Mouse (Mus musculus) monocyte, adult 2 months (primary cell): ENCODE data around the gene Ift27.
A peak's percentile ranks its signal among the peaks of the same experiment; 100 is the strongest.

Source experiments
- DNase-seq, 2 experiments: peaks; one replicate each; pipeline ENCODE4 v3.0.0; 2022; ENCODE audit warnings: low spot score in 2 of 2, low read depth in 1 of 2

Gene Ift27

DNA sequence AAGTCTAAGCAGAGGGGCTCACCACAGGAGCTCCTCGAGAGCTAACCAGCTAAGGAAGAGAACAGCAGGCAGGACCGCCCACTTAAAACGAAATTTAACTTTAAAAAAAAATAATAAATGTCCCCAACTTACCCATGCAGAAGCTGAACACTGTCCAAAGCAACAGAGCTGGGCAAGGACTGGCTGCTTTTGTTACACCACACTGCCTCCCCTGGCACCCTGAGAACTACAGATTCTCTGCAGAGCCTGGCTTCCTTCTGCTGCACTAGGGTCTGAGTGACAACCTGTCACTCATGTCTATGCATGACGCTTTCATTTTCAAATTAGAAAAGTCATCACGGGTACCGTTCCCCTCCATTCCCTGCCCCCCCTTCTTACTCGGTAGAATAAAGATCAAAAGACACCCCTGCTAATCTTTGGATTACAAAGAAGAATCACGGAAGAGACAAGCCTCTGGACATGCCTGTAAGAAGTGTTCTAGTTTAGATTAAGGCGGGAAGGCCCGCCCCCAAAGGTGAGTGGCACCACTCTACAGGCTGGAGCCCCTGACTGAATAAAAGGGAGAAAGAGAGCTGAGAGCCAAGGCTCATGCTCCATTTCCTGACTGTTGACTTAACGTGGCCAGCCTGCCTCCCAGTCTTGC lies 1.5 kb downstream of the Ift27 start:
- DNase-seq = no peak

DNA sequence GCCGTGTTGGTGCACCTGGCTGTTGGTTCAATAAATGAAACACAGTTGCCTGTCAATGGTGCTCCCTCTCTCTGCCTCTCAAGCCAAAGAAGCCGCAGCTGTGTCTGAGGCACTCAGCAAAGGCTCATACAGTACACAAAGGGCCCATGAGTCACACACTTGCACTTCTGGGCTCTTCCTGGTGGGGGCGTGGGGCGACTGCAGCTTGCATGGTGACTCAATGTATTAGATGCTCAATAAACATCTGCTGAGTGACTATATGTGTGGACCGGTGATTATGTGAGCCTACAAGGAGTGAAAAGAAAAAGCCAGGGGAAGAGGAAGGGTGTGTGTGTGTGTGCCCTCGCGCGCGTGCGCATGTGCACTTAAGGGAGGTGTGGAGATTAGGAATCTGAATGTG lies 2.3 kb downstream of the Ift27 start:
- no peak for DNase-seq

DNA sequence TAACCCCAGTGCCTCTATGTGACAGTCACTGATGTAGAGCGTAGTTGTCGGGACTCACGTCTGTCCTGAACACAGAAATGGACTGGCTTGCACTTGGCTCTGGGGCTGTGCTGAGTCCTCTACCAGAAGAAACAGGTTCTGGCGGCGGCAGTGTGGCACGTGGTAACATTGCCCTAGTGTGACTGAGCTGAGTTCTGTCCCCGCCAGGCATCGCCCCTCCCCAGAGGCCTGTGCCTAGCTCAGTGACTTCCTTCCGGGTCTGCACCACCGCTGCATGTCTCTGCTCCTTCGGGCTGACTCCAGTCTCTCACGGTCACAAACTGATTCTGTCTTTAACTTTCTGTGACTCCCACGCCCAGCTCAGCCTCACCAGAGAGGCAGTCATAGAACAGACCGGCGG lies 3.2 kb downstream of the Ift27 start:
- no peak for DNase-seq

DNA sequence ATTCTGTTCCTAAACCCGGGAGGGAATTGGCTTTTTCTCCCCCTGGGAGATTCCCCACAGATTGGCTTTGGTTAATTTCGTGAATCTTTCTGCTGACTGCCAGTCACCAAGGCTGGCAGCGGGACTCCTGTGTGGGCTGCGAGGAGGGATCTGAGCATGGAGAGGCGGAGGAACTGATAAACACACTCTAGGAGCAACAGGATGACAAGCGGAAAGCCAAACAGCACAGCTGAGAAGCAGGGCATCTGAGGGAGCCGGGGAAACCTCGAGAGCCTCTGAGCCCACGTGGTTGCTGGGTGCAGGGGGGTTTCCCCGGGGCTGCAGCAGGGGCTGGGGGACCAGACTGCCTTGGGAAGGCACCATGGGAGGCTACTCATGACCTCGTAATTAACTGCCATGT lies 4.3 kb downstream of the Ift27 start:
- no peak for DNase-seq

DNA sequence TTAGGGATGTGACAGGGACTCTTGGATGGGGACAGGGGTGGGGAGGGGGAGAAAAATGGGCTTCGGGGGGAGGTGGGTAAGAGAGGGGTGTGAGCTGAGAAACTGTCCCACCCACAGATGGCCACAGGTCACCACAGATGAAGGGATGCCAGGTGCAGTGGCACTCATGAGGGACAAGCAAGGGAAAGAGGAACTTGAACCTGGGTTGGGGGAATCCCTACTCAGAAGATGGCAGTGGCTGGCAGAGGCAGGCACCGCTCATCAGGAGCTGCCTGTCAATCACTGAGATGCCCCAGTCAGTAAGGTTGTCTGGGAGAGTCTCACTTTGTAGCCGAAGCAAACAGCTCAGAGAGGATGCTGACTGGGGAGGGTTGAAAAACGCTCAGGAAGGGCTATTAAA lies 8.6 kb downstream of the Ift27 start:
- no peak for DNase-seq

DNA sequence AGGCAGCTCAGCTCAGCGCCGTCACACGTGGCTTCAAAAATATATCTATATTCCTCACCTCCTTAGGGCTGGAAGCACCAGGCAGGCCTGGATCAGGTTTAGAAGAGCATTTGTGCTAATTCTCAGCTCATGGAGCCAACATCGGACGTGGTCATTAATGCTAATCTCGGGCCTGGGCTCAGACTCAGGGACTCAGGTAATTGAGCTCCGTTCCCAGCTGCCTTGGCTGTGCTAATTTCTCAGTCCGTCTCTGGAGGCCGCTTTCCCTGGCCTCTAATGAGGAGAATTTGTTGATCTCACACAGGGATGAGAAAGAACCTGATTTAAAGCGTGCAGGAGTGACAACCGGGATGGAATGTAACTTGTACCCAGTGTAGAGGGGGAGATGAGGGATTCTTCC lies 9.4 kb downstream of the Ift27 start:
- no peak for DNase-seq

DNA sequence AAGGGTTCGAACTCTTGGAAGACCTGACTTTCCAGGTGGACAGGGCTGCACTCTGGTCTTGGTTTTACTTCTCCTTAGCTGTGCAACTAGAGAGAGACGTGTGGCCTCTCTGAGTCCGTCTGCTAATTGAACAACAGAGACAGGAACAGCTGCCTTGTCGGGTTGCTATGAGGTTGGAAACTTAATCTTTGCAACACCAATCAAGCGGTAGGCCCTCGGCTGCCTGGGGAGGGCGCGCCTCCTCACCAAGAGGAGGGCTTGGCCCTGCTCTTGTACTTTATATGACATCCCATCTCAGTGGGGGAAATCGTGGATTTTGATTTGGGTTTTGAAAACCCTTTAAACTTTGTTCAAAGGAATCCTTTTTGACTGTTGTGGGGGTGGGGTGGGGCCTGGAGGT lies 12.0 kb downstream of the Ift27 start:
- no peak for DNase-seq

DNA sequence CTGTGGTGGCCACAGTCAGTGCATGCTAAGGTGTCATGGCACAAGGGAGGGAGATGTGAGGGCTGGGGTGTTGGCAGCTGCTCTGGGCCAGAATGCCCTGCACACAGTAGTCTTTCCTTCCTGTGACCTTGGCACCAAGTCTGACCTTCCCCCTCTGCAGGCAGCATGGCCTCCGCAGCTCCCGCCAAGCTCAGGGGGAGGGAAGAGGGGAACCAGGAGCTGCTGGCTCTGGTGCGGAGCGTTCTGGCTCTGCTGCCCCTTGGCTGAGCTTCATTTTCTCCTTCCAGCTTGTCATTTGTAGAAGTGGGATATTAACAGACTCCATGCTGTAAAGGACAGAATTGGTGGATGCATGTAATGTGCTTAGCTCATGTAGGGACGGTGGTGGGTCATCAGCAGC lies 15.6 kb downstream of the Ift27 start:
- DNase-seq = no peak

DNA sequence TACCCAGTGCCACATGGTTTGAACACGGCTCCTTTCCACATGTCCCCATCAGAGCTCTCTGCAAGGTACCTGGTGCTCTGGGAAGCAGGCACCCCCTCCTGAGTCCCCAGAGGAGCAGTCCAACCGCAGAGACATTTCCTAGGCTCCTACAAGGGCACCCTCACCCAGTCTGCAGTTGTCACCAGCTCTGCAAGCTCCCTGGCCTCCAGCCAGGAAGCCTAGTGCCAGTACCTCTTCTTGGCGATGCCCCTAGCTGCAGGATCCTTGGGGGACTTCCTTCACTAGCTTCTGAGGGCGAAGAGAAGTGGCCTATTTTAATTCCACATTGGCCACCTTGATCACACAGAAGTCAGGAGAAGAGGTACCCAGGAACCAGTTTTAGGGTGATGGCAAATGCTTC lies 16.1 kb downstream of the Ift27 start:
- no peak for DNase-seq

DNA sequence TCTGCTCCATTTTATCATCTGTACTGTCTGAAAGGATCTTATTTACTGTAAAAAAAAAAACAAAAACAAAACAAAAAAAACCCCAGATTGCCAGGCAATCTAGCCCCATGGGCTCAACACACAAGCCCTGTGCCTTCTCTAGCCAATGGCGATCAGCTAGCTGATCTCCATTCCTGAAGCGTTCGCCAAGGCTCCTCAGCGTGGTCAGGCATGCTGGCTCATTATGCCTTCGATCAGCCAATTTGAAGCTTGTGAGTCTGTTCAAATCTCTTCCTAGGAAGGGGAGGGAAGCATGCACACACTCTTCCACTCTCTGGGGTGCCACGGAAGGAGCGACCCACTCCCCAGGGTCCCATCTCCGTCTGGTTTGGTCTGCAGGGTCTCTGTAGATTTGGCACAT lies 16.6 kb downstream of the Ift27 start:
- no peak for DNase-seq

DNA sequence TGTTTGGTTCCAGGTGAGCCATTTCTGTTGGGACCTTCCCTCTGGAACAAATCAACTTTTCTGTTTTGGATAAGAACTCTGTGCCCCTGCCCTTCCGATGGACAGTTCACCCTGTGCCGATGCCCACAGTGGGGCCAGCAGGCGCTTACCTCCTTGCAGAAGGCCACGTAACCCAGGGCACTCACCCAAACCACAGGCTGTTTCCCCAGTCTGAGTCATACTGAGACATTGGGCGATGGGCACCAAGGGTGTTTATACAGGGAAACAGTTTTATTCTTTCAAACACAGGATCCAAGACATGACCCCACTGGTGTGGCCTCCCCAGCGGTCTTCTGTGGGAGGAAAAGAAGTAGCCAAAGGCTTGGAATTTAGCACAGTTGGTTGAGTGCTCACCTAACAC lies 18.5 kb downstream of the Ift27 start:
- no peak for DNase-seq

DNA sequence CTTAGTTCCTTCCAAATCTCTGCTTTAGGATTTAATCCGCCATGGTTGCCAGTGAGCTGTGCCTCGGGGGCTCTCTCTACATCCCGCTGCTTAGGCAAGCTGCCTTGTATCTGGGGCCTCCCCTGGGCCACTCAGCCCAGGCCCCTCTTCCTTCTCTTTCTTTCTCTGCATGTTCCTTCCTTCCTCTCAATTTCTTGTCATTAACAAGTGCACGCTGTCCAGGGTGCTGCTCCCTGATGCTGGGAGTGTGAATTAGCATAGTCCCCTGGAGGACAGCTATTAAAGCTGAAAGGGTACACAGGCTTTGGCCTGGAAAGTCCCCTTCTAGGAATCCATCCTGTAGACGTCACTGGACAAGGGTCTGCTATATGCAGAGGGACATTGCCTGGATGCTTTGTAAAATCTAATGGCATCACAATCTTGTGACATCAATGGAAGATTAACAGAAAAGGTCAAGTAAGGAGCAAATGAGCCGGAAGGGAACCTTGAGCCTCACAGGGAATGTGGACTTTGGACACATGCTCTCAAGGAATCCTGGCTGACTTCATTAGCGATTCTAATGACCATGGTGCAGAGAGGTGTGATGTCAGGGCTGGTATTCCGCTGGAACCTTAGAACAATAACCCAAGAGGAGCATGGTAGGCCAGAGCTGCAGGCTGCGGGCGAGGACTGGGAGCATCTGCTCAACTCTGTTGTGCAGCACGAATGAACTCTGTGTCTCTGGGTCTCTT lies 20.7 kb downstream of the Ift27 start:
- DNase-seq = no peak

DNA sequence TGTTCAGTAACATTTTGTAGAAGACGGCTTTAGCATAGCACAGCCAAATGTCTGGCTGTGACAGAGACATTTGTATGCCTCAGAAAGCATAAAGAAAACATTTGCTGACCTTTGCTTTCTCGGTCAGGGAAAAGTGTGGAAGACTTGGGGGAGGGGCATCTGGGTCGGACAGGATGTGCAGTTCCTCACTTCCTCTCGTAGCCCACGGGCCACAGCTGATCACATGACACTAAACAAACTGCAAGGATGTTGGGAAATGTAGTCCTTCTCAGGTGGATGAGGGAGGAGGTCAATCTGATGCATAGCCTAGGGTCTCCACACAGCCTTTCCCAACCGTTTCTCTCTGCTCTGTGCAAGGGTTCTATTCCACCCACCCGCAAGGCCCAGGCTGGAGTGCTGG lies 25.3 kb downstream of the Ift27 start:
- DNase-seq = no peak

DNA sequence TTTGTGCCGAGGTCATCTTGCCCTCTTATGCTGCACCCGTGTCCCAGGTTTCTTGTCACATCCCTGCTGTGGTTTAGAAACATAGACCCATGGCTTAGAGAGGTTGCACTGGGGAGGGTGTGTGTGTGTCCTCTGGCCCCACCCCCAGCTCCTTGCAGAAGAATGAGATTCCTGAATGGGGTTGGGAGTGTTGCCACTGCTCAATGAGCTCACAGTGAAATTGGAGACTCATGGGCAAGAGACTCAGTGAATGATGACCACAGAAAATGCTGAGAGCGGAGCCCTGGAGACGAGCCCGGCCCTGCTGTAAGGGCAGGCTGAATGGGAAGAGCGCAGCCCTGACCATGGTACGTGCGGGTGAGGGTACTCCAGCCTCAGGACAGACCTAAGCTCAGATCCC lies 33.7 kb downstream of the Ift27 start:
- DNase-seq = no peak

DNA sequence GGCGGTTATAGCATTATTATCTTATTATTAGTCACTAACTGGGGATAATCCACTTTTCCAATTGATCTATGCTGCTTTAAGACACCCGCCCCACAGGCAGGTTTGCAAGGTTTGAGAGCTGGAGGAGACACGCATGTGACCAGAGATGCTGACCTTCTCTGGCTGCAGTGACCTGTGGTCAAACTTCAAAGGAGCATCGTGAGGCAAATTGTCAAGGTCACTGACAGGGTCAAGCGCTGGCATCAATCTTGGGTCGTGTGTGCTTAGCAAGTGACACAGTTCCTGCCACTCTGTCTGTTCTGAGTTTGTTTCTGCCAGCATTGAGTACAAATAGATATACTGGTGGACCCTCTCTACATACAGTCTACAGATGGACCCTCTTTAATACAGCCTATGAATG lies 39.3 kb downstream of the Ift27 start:
- DNase-seq = no peak

DNA sequence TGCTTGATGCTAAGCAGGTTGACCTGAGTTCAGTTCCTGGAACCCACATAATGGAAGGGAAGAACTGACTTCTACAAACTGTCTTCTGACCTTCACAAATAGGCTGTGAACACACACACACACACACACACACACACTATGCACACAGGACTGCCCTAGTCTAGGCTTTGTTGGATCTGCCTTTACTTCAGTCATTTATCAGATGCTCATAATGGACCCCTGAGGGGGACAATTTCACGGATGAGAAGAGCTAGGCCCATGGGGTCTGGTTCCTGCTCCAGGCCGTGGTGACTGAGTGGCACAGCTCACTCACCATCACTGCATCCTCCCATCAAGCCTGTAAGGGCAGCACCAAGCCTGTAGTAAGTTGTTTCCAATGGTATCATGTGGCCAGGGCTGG lies 40.5 kb downstream of the Ift27 start:
- no peak for DNase-seq

DNA sequence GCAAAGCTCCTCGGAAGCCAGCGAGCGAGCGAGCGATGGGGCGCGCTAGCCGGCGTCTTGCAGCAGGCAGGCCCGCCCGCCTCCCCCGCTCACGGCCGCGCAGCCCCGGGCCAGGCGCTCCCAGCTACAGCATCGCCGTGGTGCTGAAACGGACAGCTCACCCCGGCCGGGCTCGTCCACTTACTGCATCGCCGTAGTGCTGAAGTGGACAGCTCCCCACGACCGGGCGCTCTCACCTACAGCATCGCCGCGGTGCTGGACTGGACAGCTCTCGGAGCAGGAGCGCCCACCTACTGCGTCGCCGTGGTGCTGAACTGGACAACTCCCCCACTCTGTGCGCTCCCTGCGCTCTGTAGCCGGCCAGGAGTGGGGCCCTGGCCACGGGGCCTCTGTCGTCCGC lies 54.2 kb downstream of the Ift27 start, which contains the start of gene Cacng2:
Cacng2 (minus strand) TSS at position 325 of the 400 bp plus-strand sequence.
- DNase-seq = peak; percentile 81 to 84

DNA sequence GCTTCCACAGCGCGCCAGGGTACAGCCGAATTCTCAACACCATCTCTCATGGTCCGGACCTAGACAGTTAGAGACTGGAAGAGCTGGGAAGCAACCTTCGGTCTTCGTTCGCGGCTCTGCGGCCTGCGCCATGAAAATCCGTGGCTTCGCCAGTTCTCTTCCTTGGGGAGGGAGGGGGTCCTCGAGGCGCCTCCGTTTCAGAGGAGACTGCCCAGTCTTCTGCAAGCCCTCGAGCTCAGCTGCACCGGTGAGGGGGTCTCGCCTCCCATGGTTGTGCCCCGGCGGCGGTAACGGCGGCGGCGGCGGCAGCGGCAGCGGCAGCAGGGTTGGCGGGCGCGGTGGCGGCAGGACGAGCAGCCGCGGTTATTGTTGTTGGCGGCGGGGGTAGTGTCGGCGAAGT lies 54.7 kb downstream of the Ift27 start:
- DNase-seq = no peak

DNA sequence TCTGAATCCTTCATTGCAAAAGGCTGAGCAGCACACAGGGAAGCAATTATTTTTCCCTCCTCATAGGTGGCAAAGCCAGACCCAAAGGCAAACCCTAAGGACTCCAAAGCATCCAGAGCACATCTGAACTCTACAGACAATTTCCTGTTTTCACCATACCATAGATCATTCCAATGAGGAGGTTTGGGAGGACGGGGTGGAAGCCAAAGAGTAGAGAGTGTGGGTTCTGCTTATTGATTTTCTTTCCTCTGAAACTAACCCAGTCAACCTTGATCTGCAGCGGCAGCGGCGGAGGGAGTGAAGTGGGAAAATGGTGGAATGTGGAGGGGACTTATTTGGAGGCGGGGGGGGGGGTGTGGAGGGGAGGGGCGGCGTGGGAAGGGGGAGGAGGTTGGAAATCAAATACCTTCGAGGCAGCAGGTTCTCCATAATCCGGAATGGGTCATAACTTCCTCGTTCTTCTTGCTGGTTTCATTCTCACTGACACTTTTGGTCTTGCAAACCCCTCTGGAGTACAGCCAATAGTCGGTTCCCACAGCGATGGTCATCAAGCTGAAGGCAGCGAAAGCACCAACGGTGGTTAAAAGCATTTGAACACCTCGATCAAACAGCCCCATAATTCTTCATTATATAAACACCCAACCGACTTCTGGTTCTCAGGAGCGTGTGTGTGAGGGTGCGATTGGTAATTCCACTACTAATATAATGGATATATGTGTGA lies 55.5 kb downstream of the Ift27 start:
- DNase-seq = no peak

DNA sequence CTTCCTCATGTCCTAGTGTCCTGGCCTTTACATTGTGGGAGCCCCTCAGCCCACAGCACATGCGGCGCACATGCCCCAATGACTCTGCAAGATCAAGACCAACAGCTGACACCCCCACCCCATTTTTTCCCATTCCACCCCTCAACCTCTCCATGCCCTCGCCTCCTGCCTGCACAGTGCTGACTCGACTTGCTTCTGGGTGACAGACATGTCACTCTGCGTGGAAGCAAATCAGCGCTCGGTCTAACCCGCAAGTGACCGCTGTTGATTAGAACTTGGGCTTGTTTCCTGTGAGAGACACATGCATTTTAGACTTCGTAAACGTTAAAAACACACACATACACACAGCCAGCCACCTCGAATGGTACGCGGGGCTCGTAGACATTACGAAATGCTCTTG lies 56.2 kb downstream of the Ift27 start:
- no peak for DNase-seq

DNA sequence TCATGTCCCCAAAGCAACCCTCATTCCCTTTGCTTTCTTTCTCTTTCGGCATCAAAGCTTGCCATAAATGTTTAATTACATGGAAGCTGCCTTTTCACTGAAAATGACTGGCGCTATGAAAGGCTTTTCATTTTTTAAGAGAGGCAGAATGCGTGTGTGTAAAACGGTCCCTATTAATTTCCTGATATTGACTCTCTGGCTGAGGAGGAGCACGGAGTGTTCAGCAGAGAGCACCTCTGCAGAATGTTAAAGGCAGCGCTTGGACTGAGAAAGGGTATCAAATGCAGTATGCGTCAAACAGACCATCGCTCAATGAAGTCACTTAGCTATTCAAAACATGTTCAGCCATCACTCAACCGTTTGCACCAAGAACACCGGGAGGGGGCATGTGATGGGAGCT lies 57.0 kb downstream of the Ift27 start:
- DNase-seq = no peak

DNA sequence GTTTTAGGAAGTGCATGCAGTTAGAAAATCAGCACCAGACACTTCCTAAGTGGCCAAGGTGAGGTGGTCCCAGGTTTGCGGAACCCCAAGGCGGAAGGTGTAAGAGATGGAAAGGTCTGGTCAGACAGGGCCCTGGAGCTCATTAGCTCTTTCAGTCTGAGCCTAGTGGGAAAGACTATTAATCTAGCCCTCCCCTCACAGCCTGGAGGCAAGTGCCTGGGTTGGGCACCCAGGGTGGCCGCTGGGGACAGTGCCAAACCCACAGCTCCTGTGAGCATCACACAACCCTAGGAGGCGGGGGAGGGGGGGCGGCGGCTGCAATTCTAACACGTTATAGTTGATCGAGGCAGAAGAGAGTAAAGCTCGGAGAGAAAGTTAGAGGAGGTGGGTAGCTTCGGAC lies 57.7 kb downstream of the Ift27 start:
- DNase-seq = no peak
